Mouse (Mus musculus) bone marrow, adult 2 months (tissue): ENCODE data around the gene Rtcb.

Source experiments
- CTCF ChIP-seq: fragments of 200-500 bp; IDR thresholded peaks from 2 replicates; pipeline ENCODE4 v1.5.1; 2011; ENCODE audit warnings: low read length, control low read depth; ENCODE audit not compliant: control insufficient read depth, insufficient read depth
- POLR2A ChIP-seq: fragments of 200-500 bp; IDR thresholded peaks from 2 replicates; pipeline ENCODE4 v1.6.1; 2011; ENCODE audit warnings: low read depth, mild to moderate bottlenecking, control low read depth, low read length, borderline replicate concordance; ENCODE audit not compliant: control insufficient read depth

GRCm38 (mm10) chr10:85994543-85995104 lies 37.0 kb upstream of the Rtcb start:
- TF ChIP-seq CTCF (no peak), POLR2A (no peak)
